Mouse (Mus musculus) spleen, postnatal 36 days (tissue): ENCODE results near the gene Stx3.

Source experiments
- DNase-seq, 2 experiments: peaks; one replicate each; pipeline ENCODE4 v3.0.0; 2022; ENCODE audit warnings: low spot score in 2 of 2, mixed read lengths in 1 of 2

The Stx3 gene

GRCm38 (mm10) chr19:11819143-11819700 lies at the start of gene Stx3:
Gene Stx3, minus strand, starts transcription at chr19:11819403.
- DNase-seq = no peak

GRCm38 (mm10) chr19:11867837-11868236 lies 48.6 kb upstream of the Stx3 start:
- DNase-seq = no peak

- DNase-seq = no peak
These were observed 41.8 kb upstream of the Stx3 start, which contains the start of gene Olfr1418 for GRCm38 (mm10) chr19:11860966-11861365. Gene Olfr1418, minus strand, starts transcription at chr19:11861066.

- no peak for DNase-seq
These were observed 37.3 kb upstream of the Stx3 start for GRCm38 (mm10) chr19:11856506-11856905.

DNA sequence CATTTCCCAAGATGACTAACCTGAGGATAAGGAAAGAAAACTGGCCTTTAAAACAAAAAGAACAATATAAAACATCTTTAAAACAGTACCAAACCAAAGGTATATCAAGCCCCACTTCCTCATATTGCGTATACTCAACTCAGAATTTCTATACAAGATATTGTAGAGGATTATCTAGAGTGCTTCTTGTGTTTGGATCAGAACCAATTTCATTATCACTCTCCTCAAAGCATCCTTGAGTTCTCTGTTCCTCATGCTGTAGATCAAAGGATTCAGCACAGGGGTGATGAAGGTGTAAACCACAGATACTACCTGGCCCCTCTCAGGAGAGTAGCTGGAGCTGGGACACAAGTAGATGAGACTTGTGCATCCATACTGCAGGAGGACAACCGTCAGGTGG lies 35.6 kb upstream of the Stx3 start:
- no peak for DNase-seq

DNA sequence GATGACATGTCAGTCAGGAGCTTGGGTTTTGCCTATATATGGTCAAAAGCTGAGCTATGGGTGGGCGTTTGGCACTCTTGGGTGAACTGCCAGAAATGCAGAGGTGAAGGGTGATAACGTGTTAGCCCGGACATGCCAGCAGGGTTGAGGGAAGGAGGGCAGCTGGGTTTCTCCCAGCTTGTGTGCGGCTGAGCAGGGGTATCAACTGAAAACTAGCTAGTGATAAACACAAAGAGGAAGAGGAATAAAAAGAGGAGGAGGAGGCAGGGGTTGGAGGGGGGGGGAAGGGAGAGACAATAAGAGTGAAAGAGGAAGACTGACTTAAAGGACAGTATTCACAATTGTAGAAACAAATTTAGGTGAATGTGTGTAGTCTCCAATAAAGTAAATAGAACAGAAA lies 33.4 kb upstream of the Stx3 start:
- no peak for DNase-seq

DNA sequence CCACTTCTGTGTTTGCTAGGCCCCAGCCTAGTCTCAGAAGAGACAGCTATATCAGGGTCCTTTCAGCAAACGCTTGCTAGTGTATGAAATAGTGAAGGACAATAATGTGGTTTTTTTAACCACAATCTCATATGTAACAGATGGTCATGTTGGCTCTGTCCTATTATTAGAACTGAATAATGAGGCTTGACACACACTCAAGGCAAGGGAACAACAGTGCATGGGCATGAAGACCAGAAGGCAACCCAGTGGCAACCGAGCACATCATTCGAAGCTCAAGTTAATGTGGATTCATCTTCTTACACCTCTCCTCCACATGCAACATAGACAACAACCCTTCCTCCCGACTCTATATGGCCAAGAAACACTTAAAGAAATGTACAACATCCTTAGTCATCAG lies 27.1 kb upstream of the Stx3 start:
- no peak for DNase-seq

GRCm38 (mm10) chr19:11839119-11839518 lies 19.9 kb upstream of the Stx3 start, which contains the start of gene Olfr1417:
Gene Olfr1417, minus strand, starts transcription at chr19:11839219.
- DNase-seq = no peak

GRCm38 (mm10) chr19:11823346-11824065 lies 4.3 kb upstream of the Stx3 start:
- no peak for DNase-seq

DNA sequence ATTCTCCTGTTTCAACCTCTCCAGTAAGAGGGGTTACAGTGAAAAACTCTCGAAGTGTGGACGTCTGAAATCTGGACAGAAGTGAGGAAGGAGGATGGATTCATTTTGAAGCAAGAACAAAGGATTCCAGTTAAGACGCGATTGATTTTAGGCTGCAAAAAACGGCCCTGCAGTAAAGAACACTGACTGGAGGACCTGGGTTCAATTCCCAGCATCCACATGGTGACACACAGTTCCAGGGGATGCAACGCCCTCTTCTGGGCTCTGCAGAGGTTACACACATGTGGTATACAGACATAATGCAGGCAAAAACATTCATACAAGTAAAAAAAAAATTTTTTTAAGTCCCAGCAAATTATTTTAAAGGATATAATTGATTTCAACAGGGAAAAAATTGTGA lies 1.0 kb upstream of the Stx3 start:
- DNase-seq = no peak

- peak; percentile 52 to 61 for DNase-seq
These were observed 597 bp upstream of the Stx3 start for GRCm38 (mm10) chr19:11819800-11820199.

DNA sequence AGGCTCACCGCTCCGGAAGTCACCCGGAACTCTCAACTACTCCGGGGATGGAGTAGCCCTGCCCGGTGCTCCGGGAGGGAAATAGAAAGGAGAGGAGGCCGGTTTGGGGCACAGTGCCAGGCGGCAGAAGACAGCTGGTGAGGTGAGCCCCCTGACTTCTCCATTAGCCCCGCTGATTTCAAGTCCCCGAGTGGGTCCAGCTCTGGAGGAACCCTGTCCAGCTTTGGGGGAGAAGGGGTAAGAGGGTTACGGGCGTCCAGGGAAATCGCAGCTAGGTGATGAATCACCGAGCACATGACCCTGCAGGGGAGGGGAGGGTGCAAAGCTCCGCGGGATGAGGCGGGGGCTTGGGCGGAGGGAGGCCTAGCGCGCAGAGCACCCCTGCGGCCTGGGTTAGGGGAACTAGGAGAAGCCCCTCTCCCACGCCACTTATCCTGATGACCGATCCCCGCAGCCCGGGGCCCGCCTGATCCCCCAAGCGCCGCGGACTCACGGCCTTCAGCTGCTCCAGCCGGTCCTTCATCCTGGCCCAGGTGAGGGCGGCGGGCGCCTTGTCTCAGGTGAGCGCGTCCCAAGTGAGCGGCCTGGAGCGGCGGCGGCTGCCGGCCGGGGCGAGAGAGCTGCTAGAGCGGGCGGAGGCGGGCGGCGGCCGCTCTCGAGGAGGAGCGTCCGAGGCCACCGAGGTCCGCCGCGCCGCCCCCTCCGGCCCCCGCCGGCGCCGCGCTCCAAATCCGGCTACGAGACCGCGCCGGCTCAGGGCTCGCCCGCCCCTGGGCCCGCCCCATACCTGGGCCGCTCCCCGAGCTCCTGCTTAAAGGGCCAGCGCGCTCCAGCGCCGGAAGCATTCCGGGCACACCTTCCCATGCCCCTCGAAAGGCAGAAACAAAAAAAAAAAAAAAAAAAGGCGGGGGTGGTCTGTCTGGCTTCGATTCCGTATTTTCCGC lies 732 bp downstream of the Stx3 start:
- DNase-seq = peak; percentile 28 to 38

GRCm38 (mm10) chr19:11817586-11817985 lies 1.6 kb downstream of the Stx3 start:
- no peak for DNase-seq

DNA sequence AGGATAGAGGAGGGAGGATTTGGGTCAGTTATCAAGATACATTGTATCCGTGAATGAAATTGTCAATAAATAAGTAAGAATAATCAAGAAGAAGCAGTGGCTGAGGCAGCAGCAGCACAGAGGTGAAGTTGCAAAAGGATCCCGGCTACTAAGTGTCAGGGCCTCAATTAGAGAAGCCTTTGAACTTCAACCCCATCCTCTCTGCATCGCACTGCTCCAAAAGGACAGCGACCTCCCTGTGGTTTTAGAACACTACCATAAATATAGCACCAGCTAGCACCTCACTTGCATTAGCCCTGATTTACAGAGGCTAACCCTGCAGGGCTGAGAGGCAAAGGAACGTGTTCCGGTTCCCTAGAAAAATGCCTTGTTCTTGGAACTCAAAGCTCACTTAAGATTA lies 2.5 kb downstream of the Stx3 start:
- no peak for DNase-seq

GRCm38 (mm10) chr19:11814742-11815333 lies 4.4 kb downstream of the Stx3 start:
- no peak for DNase-seq

- no peak for DNase-seq
These were observed 5.6 kb downstream of the Stx3 start for GRCm38 (mm10) chr19:11813649-11814048.

DNA sequence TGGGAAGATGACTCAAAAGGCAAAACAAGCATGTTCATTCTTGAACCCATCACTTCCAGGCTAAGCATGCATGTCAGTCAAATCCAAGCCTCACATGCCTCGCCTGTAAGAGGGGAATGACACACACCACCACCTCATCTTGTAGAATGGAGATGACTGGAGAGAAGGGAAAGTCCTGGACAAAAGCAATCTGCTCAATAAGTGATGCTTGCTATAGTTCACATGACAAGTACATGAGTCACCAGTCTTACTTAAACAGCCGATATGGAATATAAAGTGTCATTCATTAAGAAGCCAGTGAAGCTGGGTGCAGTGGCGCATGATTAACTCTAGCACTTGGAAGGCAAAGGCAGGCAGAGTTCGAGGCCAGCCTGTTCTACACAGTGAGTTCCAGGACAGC lies 6.1 kb downstream of the Stx3 start:
- DNase-seq = no peak

GRCm38 (mm10) chr19:11811688-11812365 lies 7.4 kb downstream of the Stx3 start:
- DNase-seq = no peak

DNA sequence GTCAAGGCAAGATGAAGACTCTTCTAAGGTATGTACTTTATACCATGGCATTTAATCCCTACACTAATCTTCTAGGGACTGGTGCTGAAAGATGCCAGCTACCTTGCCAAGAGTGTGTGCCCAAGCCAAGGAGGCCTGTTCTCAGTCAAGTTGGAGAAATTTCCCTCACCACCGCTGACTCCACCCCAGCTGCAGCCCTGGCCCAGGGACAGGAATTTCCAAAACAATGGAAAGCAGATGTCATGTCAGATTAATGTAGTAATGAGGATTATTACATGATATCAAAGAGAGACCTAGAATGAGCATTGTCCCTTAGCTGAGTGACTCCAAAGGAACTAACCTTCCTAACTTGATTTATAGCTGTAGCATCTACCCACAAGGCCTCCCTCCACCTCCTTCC lies 8.3 kb downstream of the Stx3 start:
- DNase-seq = no peak

DNA sequence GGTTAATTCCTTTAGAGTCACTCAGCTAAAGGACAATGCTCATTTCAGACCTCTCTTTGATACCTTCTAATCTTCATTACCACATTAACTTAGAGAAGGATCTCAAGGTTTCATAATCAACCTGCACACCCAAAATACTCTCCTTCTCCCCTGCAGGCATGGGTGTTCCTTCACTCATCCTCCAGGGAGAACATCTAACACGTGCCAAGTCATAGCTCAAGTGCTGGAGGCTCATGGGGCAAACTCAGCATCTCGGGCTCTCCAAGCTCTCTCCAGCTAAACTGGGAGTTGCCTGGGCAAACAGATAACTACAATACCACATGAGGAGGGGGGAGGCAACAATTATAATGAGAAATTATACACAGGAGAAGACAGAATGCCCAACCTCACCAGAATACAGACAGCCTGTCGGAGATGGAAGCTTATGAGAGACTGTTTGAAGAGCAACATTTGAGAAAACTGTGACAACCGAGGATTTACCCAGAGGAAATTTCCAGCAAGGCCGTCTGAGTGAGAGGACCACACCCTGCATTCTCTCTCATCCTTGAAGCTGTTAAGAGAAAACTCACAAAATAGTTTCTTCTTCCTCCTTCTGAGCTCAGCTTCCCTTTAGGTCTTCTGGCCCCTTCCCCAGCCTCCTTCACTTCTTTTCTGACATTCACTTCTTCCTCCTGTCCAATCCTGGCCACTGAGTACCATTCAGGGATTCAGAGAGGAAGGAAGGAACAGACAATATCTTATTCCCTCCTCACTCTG lies 9.0 kb downstream of the Stx3 start:
- no peak for DNase-seq

GRCm38 (mm10) chr19:11808452-11808851 lies 10.8 kb downstream of the Stx3 start:
- DNase-seq = no peak
